Mouse (Mus musculus): Measurements from ENCODE around the gene Gm20388. TPM values are rescaled to one million over a fixed set of nuclear protein-coding genes. Genes with fewer than 3 reads are reported as not detected.

Gm20388 gene
- polyA plus RNA-seq, 1 experiment = 28.1 TPM

DNA sequence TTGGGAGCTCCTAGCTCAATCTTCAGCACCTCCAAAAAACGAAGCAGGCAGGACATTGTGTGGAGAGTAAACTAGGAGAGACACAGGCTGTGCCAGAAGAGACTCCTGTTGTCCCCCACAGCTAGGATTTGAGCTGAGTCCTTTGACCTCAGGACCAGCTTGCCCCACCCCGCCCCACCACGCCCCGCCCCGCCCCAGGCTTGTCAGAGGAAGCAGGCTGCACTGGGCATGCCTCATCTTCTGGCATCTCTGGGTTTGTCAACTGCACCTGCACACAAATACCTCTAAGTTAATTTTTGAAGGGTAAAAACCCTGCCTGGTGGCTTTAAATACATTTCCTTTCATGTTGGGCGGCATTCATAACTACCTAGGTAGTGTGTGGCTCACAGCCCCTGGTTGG, 290.7 kb downstream of the Gm20388 start:
- Histone ChIP-seq H3K9me3 (replicated peaks; ENCODE audit: control insufficient read depth, insufficient read depth, low read length, poor library complexity, severe bottlenecking) (peaks cover 10% of the 10 kb centered on the region), H3K27ac (ENCODE audit: insufficient read depth, low read length) (no peak overlapping the region), H3K36me3 (ENCODE audit: control insufficient read depth, insufficient read depth, low read length, poor library complexity, severe bottlenecking) (no peaks in the 10 kb centered on the region), H3K4me3 (ENCODE audit: low read depth, low read length) (no peak overlapping the region), H3K9ac (ENCODE audit: low read depth, poor library complexity, severe bottlenecking) (no peak overlapping the region), H3K4me1 (ENCODE audit: control insufficient read depth, insufficient read depth, low read length) (no peaks in the 10 kb centered on the region), H3K27me3 (ENCODE audit: control insufficient read depth, insufficient read depth, low read length, poor library complexity, severe bottlenecking) (no peaks in the 10 kb centered on the region)
- TF ChIP-seq CTCF (IDR thresholded peaks at IDR 0.05; ENCODE audit: low read depth, low read length) (no peak), POLR2A (IDR thresholded peaks at IDR 0.05; ENCODE audit: insufficient read depth, low read length) (no peak), EP300 (IDR thresholded peaks at IDR 0.05; ENCODE audit: insufficient read depth, low read depth, low read length) (no peak)

DNA sequence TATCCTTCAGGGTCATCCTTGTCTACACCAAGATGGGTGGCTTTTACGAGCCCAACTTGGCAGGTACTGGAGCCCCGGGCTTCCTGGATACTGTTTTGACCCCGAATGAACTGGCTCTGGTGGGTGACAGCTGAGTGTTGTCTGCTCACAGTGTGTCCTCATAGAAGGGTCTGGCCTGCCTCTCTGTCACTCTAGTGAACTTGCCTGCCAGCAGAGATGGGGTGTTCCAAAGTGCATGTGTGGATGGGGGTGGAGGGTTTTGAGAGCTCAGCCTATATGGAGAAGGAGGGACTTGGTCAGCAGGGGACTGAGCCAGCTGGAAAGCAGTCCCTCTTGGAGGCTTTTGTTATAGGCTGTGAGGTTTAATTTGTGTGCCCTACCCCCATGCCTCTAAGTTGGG, 291.9 kb downstream of the Gm20388 start:
- no peaks in the 10 kb centered on the region for H3K27me3 ChIP-seq (ENCODE audit: control insufficient read depth, insufficient read depth, low read length, poor library complexity, severe bottlenecking)
- no peak overlapping the region for H3K27ac ChIP-seq (ENCODE audit: insufficient read depth, low read length)
- no peaks in the 10 kb centered on the region for H3K4me1 ChIP-seq (ENCODE audit: control insufficient read depth, insufficient read depth, low read length)
- H3K36me3 ChIP-seq (ENCODE audit: control insufficient read depth, insufficient read depth, low read length, poor library complexity, severe bottlenecking) = no peaks in the 10 kb centered on the region
- H3K4me3 ChIP-seq (ENCODE audit: low read depth, low read length) = no peak overlapping the region
- TF ChIP-seq EP300 (IDR thresholded peaks at IDR 0.05; ENCODE audit: insufficient read depth, low read depth, low read length) = no peak
- no peak overlapping the region for H3K9ac ChIP-seq (ENCODE audit: low read depth, poor library complexity, severe bottlenecking)
- H3K9me3 ChIP-seq (replicated peaks; ENCODE audit: control insufficient read depth, insufficient read depth, low read length, poor library complexity, severe bottlenecking) = peaks cover 10% of the 10 kb centered on the region

DNA sequence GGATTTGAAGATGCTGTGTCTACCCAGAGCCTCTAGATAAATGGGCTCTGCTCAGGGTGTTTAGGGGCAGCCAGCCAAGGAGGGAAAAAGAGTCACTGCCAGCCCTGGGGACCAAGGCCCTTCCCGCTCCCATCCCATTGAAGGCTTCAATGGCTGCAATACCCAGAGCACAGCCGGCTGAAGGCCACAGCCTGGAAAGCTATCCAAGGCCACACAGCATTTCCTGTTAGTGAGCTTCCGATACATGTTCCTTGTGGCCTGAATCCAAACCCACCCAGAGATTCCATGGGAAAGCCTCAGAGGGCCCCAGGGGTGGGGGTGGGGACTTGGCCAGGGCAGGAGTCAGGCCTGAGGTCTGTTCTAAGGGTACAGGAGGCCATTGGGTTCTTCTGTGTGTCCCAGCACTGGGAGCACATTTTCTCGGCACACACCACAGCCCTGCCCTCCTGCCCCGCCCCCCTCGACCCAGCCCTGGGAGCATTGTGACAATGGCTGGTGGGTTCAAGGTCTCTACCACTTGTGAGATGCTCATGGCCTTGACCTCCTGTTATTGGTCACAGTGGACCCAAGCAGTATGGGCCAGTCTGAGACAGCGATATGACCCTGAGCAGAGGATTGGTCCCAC, 294.2 kb downstream of the Gm20388 start:
- H3K9ac ChIP-seq (ENCODE audit: low read depth, poor library complexity, severe bottlenecking) = no peak overlapping the region
- H3K4me3 ChIP-seq (ENCODE audit: low read depth, low read length) = no peak overlapping the region
- no peaks in the 10 kb centered on the region for H3K27me3 ChIP-seq (ENCODE audit: control insufficient read depth, insufficient read depth, low read length, poor library complexity, severe bottlenecking)
- H3K36me3 ChIP-seq (ENCODE audit: control insufficient read depth, insufficient read depth, low read length, poor library complexity, severe bottlenecking) = no peaks in the 10 kb centered on the region
- TF ChIP-seq CTCF (IDR thresholded peaks at IDR 0.05; ENCODE audit: low read depth, low read length) = no peak
- TF ChIP-seq POLR2A (IDR thresholded peaks at IDR 0.05; ENCODE audit: insufficient read depth, low read length) = no peak
- no peak for TF ChIP-seq EP300 (IDR thresholded peaks at IDR 0.05; ENCODE audit: insufficient read depth, low read depth, low read length)
- H3K4me1 ChIP-seq (ENCODE audit: control insufficient read depth, insufficient read depth, low read length) = no peaks in the 10 kb centered on the region
- H3K9me3 ChIP-seq (replicated peaks; ENCODE audit: control insufficient read depth, insufficient read depth, low read length, poor library complexity, severe bottlenecking) = peaks cover 5% of the 10 kb centered on the region
- H3K27ac ChIP-seq (ENCODE audit: insufficient read depth, low read length) = no peak overlapping the region

DNA sequence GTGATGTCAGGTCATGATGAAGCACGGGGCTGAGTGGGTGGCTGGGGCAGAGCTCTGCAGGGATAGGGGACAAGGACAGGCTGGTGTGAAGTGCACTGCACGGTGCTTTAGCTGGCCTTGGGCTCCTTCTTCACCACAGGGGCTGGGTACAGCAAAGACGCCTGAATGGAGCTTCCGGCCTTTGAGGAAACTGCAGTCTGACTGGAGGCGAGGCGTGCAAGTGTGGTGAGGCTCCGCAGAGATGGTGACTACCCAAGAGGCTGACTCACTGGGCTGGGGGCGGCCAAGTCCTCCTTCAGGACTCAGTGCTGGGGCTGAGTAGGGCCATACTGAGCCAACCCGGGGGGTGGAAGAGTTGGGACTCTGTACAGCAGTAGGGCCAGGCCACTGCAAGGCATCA, 295.3 kb downstream of the Gm20388 start:
- Histone ChIP-seq H3K9me3 (replicated peaks; ENCODE audit: control insufficient read depth, insufficient read depth, low read length, poor library complexity, severe bottlenecking) (no peaks in the 10 kb centered on the region), H3K36me3 (ENCODE audit: control insufficient read depth, insufficient read depth, low read length, poor library complexity, severe bottlenecking) (no peaks in the 10 kb centered on the region), H3K27me3 (ENCODE audit: control insufficient read depth, insufficient read depth, low read length, poor library complexity, severe bottlenecking) (no peaks in the 10 kb centered on the region), H3K4me3 (ENCODE audit: low read depth, low read length) (no peak overlapping the region), H3K27ac (ENCODE audit: insufficient read depth, low read length) (no peak overlapping the region), H3K9ac (ENCODE audit: low read depth, poor library complexity, severe bottlenecking) (no peak overlapping the region), H3K4me1 (ENCODE audit: control insufficient read depth, insufficient read depth, low read length) (no peaks in the 10 kb centered on the region)
- TF ChIP-seq CTCF (IDR thresholded peaks at IDR 0.05; ENCODE audit: low read depth, low read length) (no peak), POLR2A (IDR thresholded peaks at IDR 0.05; ENCODE audit: insufficient read depth, low read length) (no peak), EP300 (IDR thresholded peaks at IDR 0.05; ENCODE audit: insufficient read depth, low read depth, low read length) (no peak)

DNA sequence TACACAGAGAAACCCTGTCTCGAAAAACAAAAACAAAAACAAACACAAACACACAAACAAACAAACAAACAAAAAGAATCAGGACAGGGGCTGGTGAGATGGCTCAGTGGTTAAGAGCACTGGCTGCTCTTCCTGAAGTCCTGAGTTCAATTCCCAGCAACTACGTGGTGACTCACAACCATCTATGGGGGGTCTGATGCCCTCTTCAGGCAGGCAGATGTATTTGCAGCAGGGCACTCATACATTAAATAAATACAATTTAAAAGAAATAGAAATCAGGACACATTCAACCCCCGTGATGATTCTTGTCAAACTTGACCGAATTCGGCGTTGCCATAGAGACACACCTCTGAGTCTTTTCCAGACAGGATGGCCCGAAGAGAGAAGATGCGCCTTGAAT, 296.7 kb downstream of the Gm20388 start:
- Histone ChIP-seq H3K27me3 (ENCODE audit: control insufficient read depth, insufficient read depth, low read length, poor library complexity, severe bottlenecking) (no peaks in the 10 kb centered on the region), H3K27ac (ENCODE audit: insufficient read depth, low read length) (no peak overlapping the region), H3K9me3 (replicated peaks; ENCODE audit: control insufficient read depth, insufficient read depth, low read length, poor library complexity, severe bottlenecking) (no peaks in the 10 kb centered on the region), H3K4me3 (ENCODE audit: low read depth, low read length) (no peak overlapping the region), H3K9ac (ENCODE audit: low read depth, poor library complexity, severe bottlenecking) (no peak overlapping the region), H3K36me3 (ENCODE audit: control insufficient read depth, insufficient read depth, low read length, poor library complexity, severe bottlenecking) (no peaks in the 10 kb centered on the region), H3K4me1 (ENCODE audit: control insufficient read depth, insufficient read depth, low read length) (no peaks in the 10 kb centered on the region)
- TF ChIP-seq POLR2A (IDR thresholded peaks at IDR 0.05; ENCODE audit: insufficient read depth, low read length) = no peak
- TF ChIP-seq CTCF (IDR thresholded peaks at IDR 0.05; ENCODE audit: low read depth, low read length) = peak; percentile 22

DNA sequence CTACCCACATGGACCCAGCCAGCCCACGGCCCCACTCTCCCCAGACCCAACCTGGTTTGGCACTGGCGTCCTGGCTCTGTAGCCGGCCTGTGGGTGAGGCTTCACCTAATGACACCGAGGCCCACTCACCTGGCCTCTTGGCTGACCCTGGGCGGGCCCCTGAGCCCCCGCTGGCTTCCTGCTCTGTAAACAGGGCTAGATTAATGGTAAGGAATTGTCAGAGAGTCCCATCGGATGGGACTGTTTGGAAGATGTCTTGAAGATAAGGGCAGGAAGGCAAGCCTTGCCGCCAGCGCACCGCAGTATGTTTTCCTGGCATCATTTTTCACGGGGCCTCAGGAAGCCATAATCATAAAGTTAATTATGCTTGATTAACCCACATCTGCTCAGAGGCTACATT, 297.5 kb downstream of the Gm20388 start:
- Histone ChIP-seq H3K4me1 (ENCODE audit: control insufficient read depth, insufficient read depth, low read length) (no peaks in the 10 kb centered on the region), H3K27me3 (ENCODE audit: control insufficient read depth, insufficient read depth, low read length, poor library complexity, severe bottlenecking) (no peaks in the 10 kb centered on the region), H3K4me3 (ENCODE audit: low read depth, low read length) (no peak overlapping the region), H3K36me3 (ENCODE audit: control insufficient read depth, insufficient read depth, low read length, poor library complexity, severe bottlenecking) (no peaks in the 10 kb centered on the region), H3K9me3 (replicated peaks; ENCODE audit: control insufficient read depth, insufficient read depth, low read length, poor library complexity, severe bottlenecking) (no peaks in the 10 kb centered on the region), H3K9ac (ENCODE audit: low read depth, poor library complexity, severe bottlenecking) (no peak overlapping the region), H3K27ac (ENCODE audit: insufficient read depth, low read length) (no peak overlapping the region)
- no peak for TF ChIP-seq EP300 (IDR thresholded peaks at IDR 0.05; ENCODE audit: insufficient read depth, low read depth, low read length)
- TF ChIP-seq POLR2A (IDR thresholded peaks at IDR 0.05; ENCODE audit: insufficient read depth, low read length) = no peak
- no peak for TF ChIP-seq CTCF (IDR thresholded peaks at IDR 0.05; ENCODE audit: low read depth, low read length)

Measured in ES-Bruce4 (cell line).